Mouse (Mus musculus): Measurements from ENCODE around the gene Igfals.

DNA sequence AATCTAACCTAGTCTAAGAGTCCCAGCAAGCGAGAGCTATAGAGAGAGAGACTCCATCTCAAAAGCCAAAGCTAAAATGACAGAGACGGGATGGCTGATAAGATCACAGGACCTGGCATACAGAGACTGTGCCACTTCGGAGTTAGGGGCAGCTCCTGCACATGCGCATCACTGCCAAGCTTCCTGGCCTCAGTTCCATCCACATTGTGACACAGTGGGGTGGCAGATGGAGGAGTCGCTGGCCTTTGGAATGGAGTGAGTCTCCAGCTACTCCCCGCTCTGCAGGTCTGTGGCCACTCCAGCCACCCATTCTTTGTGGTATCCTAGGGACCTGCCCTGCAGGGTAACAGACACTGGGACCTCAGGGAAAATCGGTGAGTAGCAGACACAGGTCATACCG is at the start of gene Igfals:
- TF ChIP-seq CTCF (IDR thresholded peaks at IDR 0.05; ENCODE audit: low read depth): no peak
- no peak for TF ChIP-seq EP300 (IDR thresholded peaks at IDR 0.05; ENCODE audit: low read depth)
